Mouse (Mus musculus) kidney, embryonic 15.5 days (tissue): Measurements from ENCODE around the gene Ovol2. TPM values are rescaled to one million over a fixed set of nuclear protein-coding genes. Genes with fewer than 3 reads are reported as not detected.

ENCODE experiments used
- ATAC-seq: fragments of 200-750 bp; cut with Nextera tagmentation; replicated peaks from 2 replicates; pipeline ENCODE4 v1.8.0; 2017; ENCODE audit warnings: moderate TSS enrichment; ENCODE audit not compliant: low FRiP score
- H3K27ac ChIP-seq: fragments of 300-500 bp; sonication (generic); 2 replicates; pipeline ENCODE4 v1.5.1; 2015; ENCODE audit warnings: mild to moderate bottlenecking, inconsistent platforms
- H3K27me3 ChIP-seq: fragments of 300-500 bp; sonication (generic); 2 replicates; pipeline ENCODE4 v1.6.1; 2015; ENCODE audit warnings: inconsistent platforms
- H3K36me3 ChIP-seq: fragments of 300-500 bp; sonication (generic); 2 replicates; pipeline ENCODE4 v1.6.1; 2015; ENCODE audit warnings: inconsistent platforms
- H3K4me1 ChIP-seq: fragments of 300-500 bp; sonication (generic); 2 replicates; pipeline ENCODE4 v1.6.1; 2015; ENCODE audit warnings: inconsistent platforms
- H3K4me2 ChIP-seq: fragments of 300-500 bp; sonication (generic); 2 replicates; pipeline ENCODE4 v1.6.1; 2015; ENCODE audit warnings: moderate library complexity, mild to moderate bottlenecking, inconsistent platforms
- H3K4me3 ChIP-seq: fragments of 300-500 bp; sonication (generic); replicated peaks from 2 replicates; pipeline ENCODE4 v1.5.1; 2015; ENCODE audit warnings: mild to moderate bottlenecking, inconsistent platforms
- H3K9ac ChIP-seq: fragments of 300-500 bp; sonication (generic); 2 replicates; pipeline ENCODE4 v1.6.1; 2015; ENCODE audit warnings: mild to moderate bottlenecking, inconsistent platforms
- H3K9me3 ChIP-seq: fragments of 300-500 bp; sonication (generic); replicated peaks from 2 replicates; pipeline ENCODE4 v1.6.1; 2016; ENCODE audit warnings: inconsistent platforms
- WGBS: fragments of 180-500 bp; shearing (Covaris S2); methylation state at CpG from one replicate; pipeline ENCODE4 v1.1.7; 2015; ENCODE audit warnings: mixed read lengths; 5-methylcytosine and 5-hydroxymethylcytosine counted together
- polyA plus RNA-seq: library from polyadenylated mRNA; unstranded; fragments of >200 nt; fragmentation: Nextera tagmentation; extraction: Ambion mirVana; gene quantifications from 2 replicates; pipeline ENCODE4 v1.2.1, GENCODE M21; 2015

Ovol2 gene
- polyA plus RNA-seq, 1 experiment from 2014 or later, result 1.5 TPM

DNA sequence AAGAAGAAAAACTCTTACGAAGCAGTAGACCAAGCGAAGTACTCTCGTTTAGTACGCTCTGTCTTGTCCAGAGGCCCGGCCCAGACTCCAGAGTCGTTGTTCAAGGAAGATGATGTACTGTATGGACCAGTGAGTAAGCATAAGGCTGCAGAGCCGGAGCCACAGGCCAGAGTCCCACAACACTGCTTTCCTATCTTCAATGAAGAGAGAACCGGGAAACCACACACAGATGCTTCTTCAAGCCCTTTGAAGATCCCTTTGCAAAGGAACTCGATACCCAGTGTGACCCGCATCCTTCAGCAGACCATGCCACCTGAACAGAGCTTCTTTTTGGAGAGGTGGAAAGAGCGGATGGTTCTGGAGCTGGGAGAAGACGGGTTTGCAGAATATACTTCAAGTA, 59.9 kb downstream of the Ovol2 start:
- no peak overlapping the region for H3K4me2 ChIP-seq
- no peak for ATAC-seq

DNA sequence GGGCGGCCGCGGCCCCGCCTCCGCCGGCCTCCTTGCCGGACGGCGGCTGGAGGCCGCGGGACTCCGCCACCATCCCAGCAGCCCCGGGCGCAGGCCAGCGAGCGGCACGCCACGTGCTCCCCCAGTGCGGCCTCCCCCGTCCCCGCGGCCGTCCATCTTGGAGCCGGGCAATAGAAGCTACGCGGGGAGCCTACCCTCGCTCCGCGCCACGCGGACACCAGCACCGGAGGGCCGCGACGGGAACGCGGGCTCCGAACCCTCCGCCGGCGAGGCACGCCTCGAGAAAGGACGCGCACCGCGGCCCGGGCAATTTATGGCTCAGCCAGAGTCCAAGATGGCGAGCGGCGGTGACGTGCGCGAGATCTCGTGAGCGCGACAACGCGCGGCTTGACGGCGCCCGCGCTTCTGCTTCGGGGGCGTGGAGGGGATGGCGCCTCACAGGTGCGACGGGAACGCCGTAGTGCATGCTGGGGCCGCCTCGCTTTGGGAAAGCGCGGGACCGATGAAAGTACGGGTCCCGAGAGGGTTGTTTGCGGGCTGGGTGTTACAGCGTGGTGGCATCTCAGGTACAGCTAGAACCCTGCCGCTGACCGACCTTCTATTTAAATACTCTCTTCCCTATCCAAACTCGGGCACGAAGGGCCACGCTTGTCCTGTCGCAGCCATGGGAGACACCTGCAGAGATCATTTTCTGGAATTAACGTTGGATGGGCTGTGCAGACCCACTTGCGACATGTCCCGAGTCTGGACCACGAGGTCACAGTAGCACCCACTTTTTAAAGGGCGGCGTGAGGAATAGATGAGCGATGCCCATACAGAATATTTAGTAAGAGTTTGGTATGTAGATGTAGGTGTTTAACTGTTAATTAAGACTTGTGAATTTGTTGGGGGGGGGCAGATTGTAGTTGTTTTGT, 61.2 kb downstream of the Ovol2 start, which contains the start of the genes Mgme1 and Snx5:
TSS of gene Mgme1 (plus strand) at position 157 of the 914 bp plus-strand sequence.
TSS of gene Snx5 (minus strand) at position 400 of the 914 bp plus-strand sequence.
- WGBS, result under 1% methylated on average over 93 of the region's 93 CpGs
- peak; percentile 97 for ATAC-seq
- Histone ChIP-seq H3K4me2 (peak within 1 kb of the TSS; percentile 68), H3K27me3 (no peaks in the 10 kb centered on the region), H3K4me1 (peaks cover 42% of the 10 kb centered on the region), H3K27ac (peak within 1 kb of the TSS; percentile 96), H3K36me3 (peaks cover 10% of the 10 kb centered on the region), H3K4me3 (peak within 1 kb of the TSS; percentile 81), H3K9me3 (no peaks in the 10 kb centered on the region), H3K9ac (peak within 1 kb of the TSS; percentile 95)

More for the DNA sequence above, 59.9 kb downstream of the Ovol2 start:
- no peak overlapping the region for H3K27ac ChIP-seq
- 0 out of 2 replicates have a peak overlapping the region, but pooled peaks have one; percentile 10 for H3K9ac ChIP-seq
- H3K4me3 ChIP-seq, result no peak overlapping the region
- WGBS, result 85% methylated on average over 12 of the region's 12 CpGs
- H3K4me1 ChIP-seq, result peaks cover 33% of the 10 kb centered on the region
- no peaks in the 10 kb centered on the region for H3K27me3 ChIP-seq
- no peaks in the 10 kb centered on the region for H3K9me3 ChIP-seq
- peaks cover 19% of the 10 kb centered on the region for H3K36me3 ChIP-seq

GRCm38 (mm10) chr2:144269679-144270475, 62.1 kb downstream of the Ovol2 start:
- no peak for ATAC-seq
- Histone ChIP-seq H3K27me3 (no peaks in the 10 kb centered on the region), H3K9me3 (no peaks in the 10 kb centered on the region), H3K9ac (peak overlapping the region; percentile 95), H3K4me2 (peak overlapping the region; percentile 68), H3K36me3 (peaks cover 10% of the 10 kb centered on the region), H3K4me3 (peak overlapping the region; percentile 81), H3K4me1 (peaks cover 45% of the 10 kb centered on the region), H3K27ac (peak overlapping the region; percentile 96)
- under 1% methylated on average over 30 of the region's 33 CpGs for WGBS

DNA sequence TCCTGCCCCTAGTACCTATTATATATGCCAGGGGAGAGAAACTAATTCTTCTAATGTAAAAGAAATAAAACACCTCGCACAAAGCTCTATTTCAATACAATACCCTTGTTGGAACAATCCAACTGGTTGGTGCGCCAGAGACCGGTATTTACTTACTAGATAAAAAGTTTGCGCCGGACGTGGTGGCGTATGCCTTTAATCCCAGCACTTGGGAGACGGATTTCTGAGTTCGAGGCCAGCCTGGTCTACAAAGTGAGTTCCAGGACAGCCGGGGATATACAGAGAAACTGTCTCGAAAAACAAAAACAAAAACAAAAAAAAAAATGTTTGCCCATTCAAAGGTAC, 62.7 kb downstream of the Ovol2 start:
- H3K27me3 ChIP-seq, result no peaks in the 10 kb centered on the region
- peak overlapping the region; percentile 95 for H3K9ac ChIP-seq
- ATAC-seq, result no peak
- peak overlapping the region; percentile 81 for H3K4me3 ChIP-seq
- peaks cover 10% of the 10 kb centered on the region for H3K36me3 ChIP-seq
- under 1% methylated on average over 11 of the region's 11 CpGs for WGBS
- H3K4me1 ChIP-seq, result peaks cover 43% of the 10 kb centered on the region
- no peaks in the 10 kb centered on the region for H3K9me3 ChIP-seq
- no peak overlapping the region for H3K27ac ChIP-seq
- peak overlapping the region; percentile 68 for H3K4me2 ChIP-seq

- 9% methylated on average over 6 of the region's 6 CpGs for WGBS
- no peak for ATAC-seq
- Histone ChIP-seq H3K4me2 (peak overlapping the region; percentile 68), H3K27me3 (no peaks in the 10 kb centered on the region), H3K36me3 (peaks cover 13% of the 10 kb centered on the region), H3K9me3 (no peaks in the 10 kb centered on the region), H3K4me3 (peak overlapping the region; percentile 81), H3K9ac (peak overlapping the region; percentile 95), H3K4me1 (peaks cover 41% of the 10 kb centered on the region), H3K27ac (no peak overlapping the region; the same call in 1 of the 2 replicates)
Observed at GRCm38 (mm10) chr2:144268446-144269305, 63.3 kb downstream of the Ovol2 start.

DNA sequence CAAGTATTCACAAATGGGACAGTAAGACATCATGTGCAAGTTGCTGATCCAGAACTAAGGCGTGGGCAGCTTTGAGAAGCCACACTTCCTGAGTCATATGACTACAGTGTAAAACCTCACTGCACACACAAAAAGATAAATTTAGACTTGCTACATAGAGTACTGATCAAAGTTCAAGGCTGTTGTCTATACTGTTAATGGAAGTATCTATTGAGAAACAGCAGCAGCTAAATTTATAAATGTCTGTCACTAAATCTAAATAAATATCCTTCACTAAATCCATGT, 64.3 kb downstream of the Ovol2 start:
- Histone ChIP-seq H3K4me3 (peak overlapping the region; percentile 81; the same call in 1 of the 2 replicates), H3K36me3 (peaks cover 13% of the 10 kb centered on the region), H3K4me2 (peak overlapping the region; percentile 68), H3K9ac (peak overlapping the region; percentile 95; the same call in 1 of the 2 replicates), H3K27ac (peak overlapping the region; percentile 41; the same call in 1 of the 2 replicates), H3K4me1 (peaks cover 42% of the 10 kb centered on the region), H3K9me3 (no peaks in the 10 kb centered on the region), H3K27me3 (no peaks in the 10 kb centered on the region)
- ATAC-seq, result no peak
- WGBS, result 30% methylated on average over 1 of the region's 1 CpGs

DNA sequence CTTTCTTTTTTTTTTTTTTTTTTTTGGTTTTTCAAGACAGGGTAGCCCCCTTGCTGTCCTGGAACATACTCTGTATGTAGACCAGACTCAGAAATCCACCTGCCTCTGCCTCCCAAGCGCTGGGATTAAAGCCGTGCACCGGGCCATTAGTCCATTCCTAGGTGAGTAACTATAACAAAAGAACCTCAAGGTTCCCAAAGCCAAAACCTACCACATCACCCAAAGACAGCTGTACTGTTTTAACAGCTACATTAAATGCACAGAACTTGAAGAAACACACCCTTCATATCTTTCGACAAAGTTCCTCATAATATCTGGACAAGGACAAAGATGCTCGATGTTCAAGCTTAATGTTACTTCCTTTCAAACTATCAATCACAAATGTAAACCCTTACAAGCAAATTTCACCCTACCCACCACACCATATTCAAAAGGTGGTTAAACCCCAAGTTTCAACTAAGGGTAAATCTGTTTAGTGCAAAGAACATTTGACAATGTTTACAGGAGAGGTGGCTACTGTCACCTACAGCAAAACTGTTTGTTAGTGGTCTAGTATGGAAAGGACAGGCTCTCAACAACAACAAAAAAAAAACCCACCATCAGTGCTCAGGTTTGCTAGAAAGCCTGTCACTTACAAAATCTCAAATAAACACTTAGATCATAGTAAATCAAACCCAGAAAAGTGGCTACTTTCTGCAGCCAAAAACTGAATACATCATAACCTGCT, 64.8 kb downstream of the Ovol2 start:
- Histone ChIP-seq H3K9ac (peak overlapping the region; percentile 95; the same call in 1 of the 2 replicates), H3K27me3 (no peaks in the 10 kb centered on the region), H3K9me3 (no peaks in the 10 kb centered on the region), H3K27ac (peak overlapping the region; percentile 41), H3K4me1 (peaks cover 42% of the 10 kb centered on the region), H3K36me3 (peaks cover 11% of the 10 kb centered on the region), H3K4me3 (peak overlapping the region; percentile 81; the same call in 1 of the 2 replicates), H3K4me2 (peak overlapping the region; percentile 68)
- 59% methylated on average over 5 of the region's 5 CpGs for WGBS
- no peak for ATAC-seq

DNA sequence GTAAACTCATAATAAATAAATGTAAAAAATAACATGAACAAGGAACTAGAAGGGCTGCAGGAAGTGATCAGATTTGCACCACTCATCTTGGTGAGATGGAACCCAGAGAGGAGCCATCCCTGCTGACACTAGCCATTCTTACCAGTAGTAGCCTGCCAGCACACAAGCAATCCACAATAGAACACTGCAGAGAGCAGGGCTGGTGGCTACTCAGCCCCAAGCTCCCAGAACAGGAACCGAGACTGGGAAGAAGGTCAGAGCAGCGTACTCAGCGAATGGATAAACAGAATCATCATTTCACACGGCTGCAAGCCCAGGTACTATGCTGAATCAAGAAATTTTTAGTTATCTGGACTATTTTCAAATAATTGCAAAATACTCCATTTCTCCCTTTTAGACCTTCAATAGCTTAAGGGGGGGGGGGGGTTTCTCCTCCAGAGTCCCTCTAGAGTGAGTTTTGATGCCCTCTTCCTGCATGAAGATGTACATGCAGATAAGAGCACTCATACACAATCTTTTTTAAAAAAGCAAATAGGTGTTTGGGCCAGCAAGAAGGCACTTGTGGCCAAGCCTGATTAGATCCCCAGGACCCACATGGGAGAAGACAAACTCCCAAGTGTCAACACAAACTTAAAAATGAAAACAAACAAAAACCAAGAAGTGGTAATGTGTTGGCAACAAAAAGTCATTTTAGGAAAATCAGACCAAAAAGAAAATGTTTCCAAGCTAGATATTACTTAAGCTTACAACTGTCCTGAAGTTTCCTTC, 65.8 kb downstream of the Ovol2 start:
- no peak for ATAC-seq
- no peaks in the 10 kb centered on the region for H3K27me3 ChIP-seq
- H3K4me3 ChIP-seq, result 0 out of 2 replicates have a peak overlapping the region, but pooled peaks have one; percentile 6
- 47% methylated on average over 4 of the region's 4 CpGs for WGBS
- no peaks in the 10 kb centered on the region for H3K9me3 ChIP-seq
- H3K27ac ChIP-seq, result no peak overlapping the region
- H3K4me1 ChIP-seq, result peaks cover 42% of the 10 kb centered on the region
- H3K4me2 ChIP-seq, result peak overlapping the region; percentile 68
- no peak overlapping the region for H3K9ac ChIP-seq
- peaks cover 18% of the 10 kb centered on the region for H3K36me3 ChIP-seq

DNA sequence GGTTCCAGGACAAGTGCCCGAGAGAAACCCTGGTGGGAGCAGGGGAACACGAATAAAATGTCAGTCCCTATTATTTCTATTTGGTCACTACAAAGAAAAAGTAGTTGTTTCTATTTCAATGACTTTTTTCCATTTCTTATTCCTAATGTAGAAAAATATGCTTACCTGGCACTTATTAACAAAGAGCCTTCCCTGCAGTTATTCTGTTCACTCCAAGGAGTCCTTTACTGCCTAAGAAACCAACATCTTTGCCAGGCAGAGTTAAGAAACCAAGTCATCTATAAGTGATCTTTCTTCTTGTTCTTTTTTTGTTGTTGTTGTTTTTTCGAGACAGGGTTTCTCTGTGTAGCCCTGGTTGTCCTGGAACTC, 66.8 kb downstream of the Ovol2 start:
- Histone ChIP-seq H3K36me3 (peaks cover 28% of the 10 kb centered on the region), H3K4me3 (no peak overlapping the region), H3K4me1 (peaks cover 42% of the 10 kb centered on the region), H3K27me3 (no peaks in the 10 kb centered on the region), H3K4me2 (no peak overlapping the region), H3K27ac (peak overlapping the region; percentile 56), H3K9me3 (no peaks in the 10 kb centered on the region), H3K9ac (no peak overlapping the region)
- ATAC-seq, result no peak
- WGBS, result 69% methylated on average over 3 of the region's 3 CpGs

DNA sequence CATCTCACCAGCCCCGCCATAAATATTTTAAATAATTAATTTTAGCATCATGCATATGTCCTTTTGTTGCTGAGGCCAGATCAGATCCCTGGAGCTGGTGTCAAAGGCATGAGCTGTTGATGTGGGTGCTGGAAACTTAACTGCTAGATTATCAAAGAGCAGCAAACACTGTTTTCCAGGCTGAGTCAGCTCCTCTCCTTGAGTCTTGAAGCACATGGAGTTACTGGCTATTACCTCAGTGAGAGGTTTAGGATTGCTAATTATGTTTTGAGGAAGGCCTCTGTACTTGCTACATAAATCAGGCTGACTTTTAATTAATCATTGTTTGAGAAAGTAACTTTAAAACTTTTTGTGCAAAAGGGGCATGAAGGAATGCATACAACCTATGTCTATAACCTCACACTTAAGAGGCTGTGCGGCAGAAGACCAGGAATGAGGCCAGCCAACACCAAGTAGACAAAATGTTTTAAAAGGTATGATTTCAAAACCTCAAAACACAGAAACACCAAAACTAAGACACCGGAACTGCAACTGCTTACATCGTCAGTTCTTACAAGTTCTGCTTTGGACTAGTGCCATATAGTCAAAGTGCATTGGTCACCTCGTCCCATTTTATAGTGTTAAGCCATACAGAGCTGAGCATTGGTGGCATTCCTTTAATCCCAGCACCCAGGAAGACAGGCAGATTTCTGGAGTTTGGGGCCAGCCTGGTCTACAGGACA, 67.4 kb downstream of the Ovol2 start:
- Histone ChIP-seq H3K36me3 (peaks cover 32% of the 10 kb centered on the region), H3K27me3 (no peaks in the 10 kb centered on the region), H3K4me2 (no peak overlapping the region), H3K9me3 (no peaks in the 10 kb centered on the region), H3K4me3 (no peak overlapping the region), H3K27ac (peak overlapping the region; percentile 56), H3K9ac (no peak overlapping the region), H3K4me1 (peaks cover 42% of the 10 kb centered on the region)
- ATAC-seq, result no peak
- 59% methylated on average over 5 of the region's 5 CpGs for WGBS
